ENCODE assay signal across 22 mouse cellular contexts in the genomic region with DNA sequence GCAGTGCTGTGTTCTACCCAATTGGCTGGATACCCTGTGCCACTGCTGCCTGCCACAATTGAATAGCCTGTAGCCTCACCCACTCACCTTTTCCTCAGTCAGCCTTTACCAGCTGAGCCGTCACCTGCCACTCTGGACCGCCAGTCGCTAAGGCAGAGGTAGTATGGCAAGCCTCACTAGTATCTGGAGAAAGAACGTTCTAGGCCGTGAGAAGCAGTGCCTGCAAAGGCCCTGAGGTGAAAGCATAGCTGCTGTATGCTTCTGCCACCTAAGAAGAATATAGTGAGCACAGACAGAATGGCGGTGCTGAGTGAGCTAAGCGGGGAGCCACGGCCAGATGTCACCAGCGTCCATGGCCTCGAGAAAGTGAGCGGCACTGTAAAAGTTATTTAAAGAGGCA.
DNase-seq lines count a peak whose midpoint lies in the region; ATAC-seq lines count a peak whose summit lies in the region.
"Had no signal": no experiment of that assay in that cellular context is flagged by ENCODE, and none has a peak within 500 bp of the region (broad histone marks: within the 10 kb centered on the region; RNA-seq: fewer than 3 reads in every experiment).

No protein-coding gene starts in this region.

- no peak overlapping the region for H3K4me3 ChIP-seq in heart, embryonic 13.5 days
- H3K4me3 ChIP-seq in limb, embryonic 10.5 days = no peak overlapping the region
- H3K4me3 ChIP-seq: embryonic facial prominence, embryonic 15.5 days; erythroblast, embryonic 14.5 days; forebrain, embryonic 15.5 days; heart, embryonic 12.5 days; hindbrain, embryonic 15.5 days had no signal

- H3K36me3 ChIP-seq in heart, embryonic 13.5 days = no peaks in the 10 kb centered on the region
- H3K36me3 ChIP-seq in limb, embryonic 10.5 days = no peaks in the 10 kb centered on the region
- H3K36me3 ChIP-seq: embryonic facial prominence, embryonic 15.5 days; forebrain, embryonic 15.5 days; G1E; heart, embryonic 12.5 days; hindbrain, embryonic 15.5 days had no signal

- ATAC-seq in heart, embryonic 13.5 days (ENCODE audit: extremely low read depth, insufficient number of reproducible peaks, low FRiP score, low TSS enrichment) = no peak
- no peak for ATAC-seq in erythroid progenitor cell, adult 5-6 weeks (replicated peaks; ENCODE audit: low FRiP score, poor library complexity, severe bottlenecking)
- ATAC-seq: CD4-positive, CD25-positive, alpha-beta regulatory T cell, adult 4 months; forebrain, embryonic 15.5 days had no signal

- intact Hi-C loops in heart, postnatal 10 days (cut with DNase I) = no loop called here

- H3K27me3 ChIP-seq in heart, embryonic 13.5 days (replicated peaks) = peaks cover 2% of the 10 kb centered on the region; the same call in 1 of the 2 replicates
- no peaks in the 10 kb centered on the region; the same call in 1 of the 2 replicates for H3K27me3 ChIP-seq in limb, embryonic 10.5 days (ENCODE audit: low read depth, poor library complexity, severe bottlenecking)
- H3K27me3 ChIP-seq: embryonic facial prominence, embryonic 15.5 days; forebrain, embryonic 15.5 days; heart, embryonic 12.5 days had no signal

- H3K9ac ChIP-seq in heart, embryonic 13.5 days = 0 out of 2 replicates have a peak overlapping the region, but pooled peaks have one; percentile 10
- H3K9ac ChIP-seq: embryonic facial prominence, embryonic 15.5 days; forebrain, embryonic 15.5 days; heart, embryonic 12.5 days; hindbrain, embryonic 15.5 days had no signal

- DNase-seq in adrenal gland, adult (ENCODE audit: inconsistent age in 2 of 2, low spot score in 1 of 2) = peak; percentile 42 to 61
- no peak for DNase-seq in adrenal gland, postnatal 4 days (ENCODE audit: low spot score in 2 of 2)
- DNase-seq in heart, postnatal 10 days = no peak
- DNase-seq in adrenal gland, postnatal 10 days = peak; percentile 13
- DNase-seq in limb, embryonic 10.5 days (ENCODE audit: low spot score) = peak; percentile 27
- DNase-seq: B cell, adult 2 months; cerebellum, adult 2 months; cerebellum, postnatal 10 days; embryo, embryonic 11 days; gastrocnemius, postnatal 36 days; heart, adult 18-20 months; kidney, adult 11 months; kidney, adult 9 months had no signal

- peaks cover 47% of the 10 kb centered on the region for H3K4me1 ChIP-seq in heart, embryonic 13.5 days
- peaks cover 58% of the 10 kb centered on the region for H3K4me1 ChIP-seq in limb, embryonic 10.5 days

- no peaks in the 10 kb centered on the region for H3K9me3 ChIP-seq in heart, embryonic 13.5 days
- no peaks in the 10 kb centered on the region for H3K9me3 ChIP-seq in limb, embryonic 10.5 days (replicated peaks)
- H3K9me3 ChIP-seq: embryonic facial prominence, embryonic 15.5 days; forebrain, embryonic 15.5 days; heart, embryonic 12.5 days; hindbrain, embryonic 15.5 days had no signal

- H3K4me2 ChIP-seq in heart, embryonic 13.5 days = no peak overlapping the region
- H3K4me2 ChIP-seq: embryonic facial prominence, embryonic 15.5 days; forebrain, embryonic 15.5 days; heart, embryonic 12.5 days; hindbrain, embryonic 15.5 days had no signal

- no peak overlapping the region for H3K27ac ChIP-seq in heart, embryonic 13.5 days (replicated peaks)
- H3K27ac ChIP-seq in limb, embryonic 10.5 days = no peak overlapping the region
- H3K27ac ChIP-seq: embryonic facial prominence, embryonic 15.5 days; forebrain, embryonic 15.5 days; hindbrain, embryonic 15.5 days had no signal

- 68% methylated on average over 11 of the region's 11 CpGs for WGBS in heart, embryonic 13.5 days
- WGBS in limb, embryonic 10.5 days = 90% methylated on average over 11 of the region's 11 CpGs

Comparison
In these comparisons a context has a peak if more than half of its experiments do, and no peak if none do; other contexts are left out.
1. DNase-seq: peak in adrenal gland, adult (2 of 2), adrenal gland, postnatal 10 days (single experiment) and limb, embryonic 10.5 days (single experiment); none in adrenal gland, postnatal 4 days (0 of 2) and heart, postnatal 10 days (0 of 2).